Mouse (Mus musculus): Measurements from ENCODE around the gene Nedd8. TPM values are rescaled to one million over a fixed set of nuclear protein-coding genes. Genes with fewer than 3 reads are reported as not detected.

Nedd8 gene
- polyA plus RNA-seq, 1 experiment from 2014 or later: 529 TPM

- DNase-seq (ENCODE audit: low spot score): no peak
These were observed 56.0 kb downstream of the Nedd8 start for GRCm38 (mm10) chr14:55615876-55616275.

- no peak for DNase-seq (ENCODE audit: low spot score)
These were observed 57.3 kb downstream of the Nedd8 start for GRCm38 (mm10) chr14:55614565-55615178.

- DNase-seq (ENCODE audit: low spot score): no peak
These were observed 58.6 kb downstream of the Nedd8 start for GRCm38 (mm10) chr14:55613346-55613745.

Other genes starting within 250 kb of the Nedd8 start
- gene Dhrs4, start 193.4 kb downstream of the Nedd8 start, polyA plus RNA-seq (2015; fragmentation: Nextera tagmentation; extraction: Ambion mirVana): 62.4 and 63.8 TPM in 2 replicates
- 1.1 and 1.3 TPM in 2 replicates for gene Carmil3, start 181.5 kb downstream of the Nedd8 start, polyA plus RNA-seq (2015; fragmentation: Nextera tagmentation; extraction: Ambion mirVana)
- gene Cpne6, start 161.7 kb downstream of the Nedd8 start, polyA plus RNA-seq (2015; fragmentation: Nextera tagmentation; extraction: Ambion mirVana): 0.31 and 0.39 TPM in 2 replicates
- gene Nrl, start 147.1 kb downstream of the Nedd8 start, polyA plus RNA-seq (2015; fragmentation: Nextera tagmentation; extraction: Ambion mirVana): 0.07 and 0.08 TPM in 2 replicates
- gene Pck2, start 131.9 kb downstream of the Nedd8 start, polyA plus RNA-seq (2015; fragmentation: Nextera tagmentation; extraction: Ambion mirVana): 4.7 and 5.6 TPM in 2 replicates
- 50.3 and 55.9 TPM in 2 replicates for gene Dcaf11, start 112.1 kb downstream of the Nedd8 start, polyA plus RNA-seq (2015; fragmentation: Nextera tagmentation; extraction: Ambion mirVana)
- gene A730061H03Rik, start 111.7 kb downstream of the Nedd8 start, polyA plus RNA-seq (2015; fragmentation: Nextera tagmentation; extraction: Ambion mirVana): 2.1 and 3.2 TPM in 2 replicates
- 0.26 and 0.33 TPM in 2 replicates for gene Fitm1, start 96.5 kb downstream of the Nedd8 start, polyA plus RNA-seq (2015; fragmentation: Nextera tagmentation; extraction: Ambion mirVana)
- 281 and 294 TPM in 2 replicates for gene Psme1, start 94.0 kb downstream of the Nedd8 start, polyA plus RNA-seq (2015; fragmentation: Nextera tagmentation; extraction: Ambion mirVana)
- 4.8 and 5.6 TPM in 2 replicates for gene Emc9, start 86.8 kb downstream of the Nedd8 start, polyA plus RNA-seq (2015; fragmentation: Nextera tagmentation; extraction: Ambion mirVana)
- 604 and 625 TPM in 2 replicates for gene Psme2, start 81.0 kb downstream of the Nedd8 start, polyA plus RNA-seq (2015; fragmentation: Nextera tagmentation; extraction: Ambion mirVana)
- gene Rnf31, start 80.4 kb downstream of the Nedd8 start, polyA plus RNA-seq (2015; fragmentation: Nextera tagmentation; extraction: Ambion mirVana): 18.0 and 22.6 TPM in 2 replicates
- 46.6 and 50.2 TPM in 2 replicates for gene Irf9, start 68.6 kb downstream of the Nedd8 start, polyA plus RNA-seq (2015; fragmentation: Nextera tagmentation; extraction: Ambion mirVana)
- 0.57 and 0.98 TPM in 2 replicates for gene Rec8, start 54.1 kb downstream of the Nedd8 start, polyA plus RNA-seq (2015; fragmentation: Nextera tagmentation; extraction: Ambion mirVana)
- gene Ipo4, start 36.2 kb downstream of the Nedd8 start, polyA plus RNA-seq (2015; fragmentation: Nextera tagmentation; extraction: Ambion mirVana): 32.8 and 39.6 TPM in 2 replicates
- gene Gm49378, start 34.2 kb downstream of the Nedd8 start, polyA plus RNA-seq (2015; fragmentation: Nextera tagmentation; extraction: Ambion mirVana): 0.71 and 1.7 TPM in 2 replicates
- 71.6 and 76.7 TPM in 2 replicates for gene Tm9sf1, start 28.3 kb downstream of the Nedd8 start, polyA plus RNA-seq (2015; fragmentation: Nextera tagmentation; extraction: Ambion mirVana)
- gene Tssk4, start 21.9 kb downstream of the Nedd8 start, polyA plus RNA-seq (2015; fragmentation: Nextera tagmentation; extraction: Ambion mirVana): 0.62 and 0.81 TPM in 2 replicates
- gene Mdp1, start 11.6 kb downstream of the Nedd8 start, polyA plus RNA-seq (2015; fragmentation: Nextera tagmentation; extraction: Ambion mirVana): 78.1 and 80.2 TPM in 2 replicates
- gene Gmpr2, start 183 bp downstream of the Nedd8 start, polyA plus RNA-seq (2015; fragmentation: Nextera tagmentation; extraction: Ambion mirVana): 67.1 and 71.3 TPM in 2 replicates
- gene Tinf2, start 9.7 kb upstream of the Nedd8 start, polyA plus RNA-seq (2015; fragmentation: Nextera tagmentation; extraction: Ambion mirVana): 55.4 and 57.7 TPM in 2 replicates
- 2.0 and 3.0 TPM in 2 replicates for gene Tgm1, start 41.8 kb upstream of the Nedd8 start, polyA plus RNA-seq (2015; fragmentation: Nextera tagmentation; extraction: Ambion mirVana)
- 32.2 and 39.4 TPM in 2 replicates for gene Rabggta, start 50.1 kb upstream of the Nedd8 start, polyA plus RNA-seq (2015; fragmentation: Nextera tagmentation; extraction: Ambion mirVana)
- gene Dhrs1, start 73.6 kb upstream of the Nedd8 start, polyA plus RNA-seq (2015; fragmentation: Nextera tagmentation; extraction: Ambion mirVana): 63.6 and 65.8 TPM in 2 replicates
- gene Nop9, start 73.6 kb upstream of the Nedd8 start, polyA plus RNA-seq (2015; fragmentation: Nextera tagmentation; extraction: Ambion mirVana): 37.8 and 47.2 TPM in 2 replicates
- gene Cideb, start 86.3 kb upstream of the Nedd8 start, polyA plus RNA-seq (2015; fragmentation: Nextera tagmentation; extraction: Ambion mirVana): 0.14 TPM in 1 of 2 replicates, not detected in the other
- gene Ltb4r2, start 89.3 kb upstream of the Nedd8 start, polyA plus RNA-seq (2015; fragmentation: Nextera tagmentation; extraction: Ambion mirVana): 0.78 and 1.2 TPM in 2 replicates
- gene Ltb4r1, start 93.8 kb upstream of the Nedd8 start, polyA plus RNA-seq (2015; fragmentation: Nextera tagmentation; extraction: Ambion mirVana): 3.7 and 4.3 TPM in 2 replicates
- 2.2 and 2.7 TPM in 2 replicates for gene Adcy4, start 112.0 kb upstream of the Nedd8 start, polyA plus RNA-seq (2015; fragmentation: Nextera tagmentation; extraction: Ambion mirVana)
- 70.3 and 76.2 TPM in 2 replicates for gene Ripk3, start 116.7 kb upstream of the Nedd8 start, polyA plus RNA-seq (2015; fragmentation: Nextera tagmentation; extraction: Ambion mirVana)
- 1.7 and 2.2 TPM in 2 replicates for gene Nfatc4, start 151.0 kb upstream of the Nedd8 start, polyA plus RNA-seq (2015; fragmentation: Nextera tagmentation; extraction: Ambion mirVana)
- gene Nynrin, start 181.9 kb upstream of the Nedd8 start, polyA plus RNA-seq (2015; fragmentation: Nextera tagmentation; extraction: Ambion mirVana): 1.7 and 2.4 TPM in 2 replicates
- 0.05 and 0.12 TPM in 2 replicates for gene Cbln3, start 212.3 kb upstream of the Nedd8 start, polyA plus RNA-seq (2015; fragmentation: Nextera tagmentation; extraction: Ambion mirVana)
- 8.5 and 9.8 TPM in 2 replicates for gene Khnyn, start 212.8 kb upstream of the Nedd8 start, polyA plus RNA-seq (2015; fragmentation: Nextera tagmentation; extraction: Ambion mirVana)
- gene Sdr39u1, start 228.2 kb upstream of the Nedd8 start, polyA plus RNA-seq (2015; fragmentation: Nextera tagmentation; extraction: Ambion mirVana): 72.5 and 74.8 TPM in 2 replicates

Data from thymus, postnatal 0 days (tissue).